Mouse (Mus musculus) urinary bladder, postnatal 4 days (tissue): ENCODE data around the gene Usp12.

ENCODE experiments used
- DNase-seq, 2 experiments: peaks; one replicate each; pipeline ENCODE4 v3.0.0; 2021 to 2022; ENCODE audit warnings: low spot score in 2 of 2

The Usp12 gene

GRCm38 (mm10) chr5:146798031-146798430, 3.2 kb upstream of the Usp12 start:
- no peak for DNase-seq

- DNase-seq: no peak
Measured at GRCm38 (mm10) chr5:146795728-146796127, 922 bp upstream of the Usp12 start.

- DNase-seq: no peak
Measured at GRCm38 (mm10) chr5:146794084-146794852, 538 bp downstream of the Usp12 start.

- no peak for DNase-seq
Measured at GRCm38 (mm10) chr5:146793630-146794083, 1.1 kb downstream of the Usp12 start.

GRCm38 (mm10) chr5:146792140-146792791, 2.5 kb downstream of the Usp12 start:
- no peak for DNase-seq

GRCm38 (mm10) chr5:146790944-146791343, 3.9 kb downstream of the Usp12 start:
- no peak for DNase-seq

GRCm38 (mm10) chr5:146789413-146789812, 5.4 kb downstream of the Usp12 start:
- no peak for DNase-seq

- DNase-seq: no peak
Measured at GRCm38 (mm10) chr5:146786123-146786522, 8.7 kb downstream of the Usp12 start.

- DNase-seq: no peak
Measured at GRCm38 (mm10) chr5:146783891-146784290, 10.9 kb downstream of the Usp12 start.

GRCm38 (mm10) chr5:146783300-146783699, 11.5 kb downstream of the Usp12 start:
- DNase-seq: no peak

- DNase-seq: no peak
Measured at GRCm38 (mm10) chr5:146781663-146782062, 13.1 kb downstream of the Usp12 start.

- no peak for DNase-seq
Measured at GRCm38 (mm10) chr5:146779931-146780330, 14.9 kb downstream of the Usp12 start.

- DNase-seq: no peak
Measured at GRCm38 (mm10) chr5:146776988-146777639, 17.7 kb downstream of the Usp12 start.

GRCm38 (mm10) chr5:146771982-146772381, 22.8 kb downstream of the Usp12 start:
- peak in 1 of 2 experiments; percentile 37 for DNase-seq

- no peak for DNase-seq
Measured at GRCm38 (mm10) chr5:146770002-146770848, 24.6 kb downstream of the Usp12 start.

GRCm38 (mm10) chr5:146765791-146766190, 29.0 kb downstream of the Usp12 start:
- DNase-seq: no peak

- DNase-seq: no peak
Measured at GRCm38 (mm10) chr5:146759159-146759558, 35.6 kb downstream of the Usp12 start.

GRCm38 (mm10) chr5:146757921-146758320, 36.9 kb downstream of the Usp12 start:
- no peak for DNase-seq

GRCm38 (mm10) chr5:146757316-146757715, 37.5 kb downstream of the Usp12 start:
- DNase-seq: no peak

GRCm38 (mm10) chr5:146753181-146753580, 41.6 kb downstream of the Usp12 start:
- DNase-seq: no peak

GRCm38 (mm10) chr5:146750958-146751357, 43.8 kb downstream of the Usp12 start:
- DNase-seq: no peak

GRCm38 (mm10) chr5:146750273-146750672, 44.5 kb downstream of the Usp12 start:
- no peak for DNase-seq
